Mouse (Mus musculus): ENCODE data around the gene Olfr1314.

- TF ChIP-seq ZNF384 (IDR thresholded peaks at IDR 0.05; ENCODE audit: low read depth, low read length) (no peak), ZC3H11A (IDR thresholded peaks at IDR 0.05; ENCODE audit: borderline replicate concordance, low read depth, low read length) (no peak), MAFK (IDR thresholded peaks at IDR 0.05; ENCODE audit: insufficient read depth, low read depth, low read length) (no peak), CHD2 (IDR thresholded peaks at IDR 0.05; ENCODE audit: low read depth, low read length) (no peak)
Observed at GRCm38 (mm10) chr2:112050138-112050537, 46.4 kb downstream of the Olfr1314 start, which contains the start of gene Olfr1312.

Measured in ES-E14 (cell line).